Mouse (Mus musculus): ENCODE measurements around the gene Ociad1.

- TF ChIP-seq POLR2A (IDR thresholded peaks at IDR 0.05; ENCODE audit: insufficient read length, low read depth), result no peak
- no peak for TF ChIP-seq E2F4 (IDR thresholded peaks at IDR 0.05; ENCODE audit: insufficient read depth)
- no peak for TF ChIP-seq TCF12 (IDR thresholded peaks at IDR 0.05; ENCODE audit: insufficient read depth, poor library complexity, severe bottlenecking)
- TF ChIP-seq MAX (IDR thresholded peaks at IDR 0.05; ENCODE audit: low read depth), result no peak
Measured at GRCm38 (mm10) chr5:73310401-73310800, 17.8 kb downstream of the Ociad1 start.
